9 mouse cellular contexts compared by ENCODE assay signal in the genomic region with DNA sequence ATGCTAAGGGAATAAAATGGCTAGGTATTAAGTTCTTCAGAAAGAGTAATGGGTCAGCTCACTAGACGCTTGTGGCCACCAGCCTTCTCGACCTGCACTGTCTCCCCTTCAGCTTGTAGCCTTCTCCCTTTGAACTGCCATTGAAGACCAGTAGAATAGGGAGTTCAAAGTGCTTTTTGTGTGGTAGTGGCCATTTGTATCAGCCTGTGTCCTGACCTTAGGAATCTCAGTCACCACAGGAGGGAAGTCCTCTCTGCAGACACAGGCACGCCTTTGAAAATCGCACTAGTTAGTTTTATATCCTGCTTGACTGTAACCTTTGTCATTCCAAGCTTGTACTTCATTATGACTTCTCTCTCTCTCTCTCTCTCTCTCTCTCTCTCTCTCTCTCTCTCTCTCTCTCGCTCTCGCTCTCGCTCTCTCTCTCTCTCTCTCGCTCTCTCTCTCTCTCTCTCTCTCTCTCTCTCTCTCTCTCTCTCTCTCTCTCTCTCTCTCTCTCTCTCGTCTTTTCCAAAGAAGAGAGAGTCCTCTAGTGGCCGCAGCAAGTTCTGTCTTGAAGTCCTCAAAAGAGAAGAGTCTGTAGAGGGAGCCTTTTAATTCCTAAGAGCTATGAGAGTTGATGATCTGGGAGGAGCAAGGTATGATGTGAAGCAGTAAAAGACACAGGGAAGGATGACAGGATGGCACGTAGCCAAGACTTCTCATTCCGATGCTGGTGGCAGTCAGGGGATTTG.
DNase-seq lines count a peak whose midpoint lies in the region; ATAC-seq and TF ChIP-seq lines count a peak whose summit lies in the region.
"Had no signal": no experiment of that assay in that cellular context is flagged by ENCODE, and none has a peak within 500 bp of the region (broad histone marks: within the 10 kb centered on the region; RNA-seq: fewer than 3 reads in every experiment).

No protein-coding gene starts in this region.

- peak; percentile 55 for DNase-seq in gastrocnemius, adult 18-20 months (ENCODE audit: low spot score)
- DNase-seq in gastrocnemius, postnatal 36 days: no peak
- DNase-seq in embryo, embryonic 10.5 days (ENCODE audit: low spot score): peak; percentile 71
- DNase-seq in gastrocnemius, postnatal 14 days: peak; percentile 20
- peak; percentile 61 for DNase-seq in intestine, embryonic 14.5 days (ENCODE audit: low spot score)
- peak; percentile 19 to 68 for DNase-seq in left cerebral cortex, adult 9 months (ENCODE audit: low spot score in 2 of 2)
- peak; percentile 17 for DNase-seq in stomach, postnatal 0 days (ENCODE audit: low spot score)

- H3K9me3 ChIP-seq in intestine, embryonic 14.5 days (ENCODE audit: control insufficient read depth, low read length): no peaks in the 10 kb centered on the region
- no peaks in the 10 kb centered on the region for H3K9me3 ChIP-seq in midbrain, embryonic 15.5 days
- no peaks in the 10 kb centered on the region for H3K9me3 ChIP-seq in stomach, postnatal 0 days (ENCODE audit: control insufficient read depth, low read length)

- no peaks in the 10 kb centered on the region for H3K4me1 ChIP-seq in intestine, embryonic 14.5 days (replicated peaks; ENCODE audit: control insufficient read depth, insufficient read depth, low read length)
- peaks cover 7% of the 10 kb centered on the region for H3K4me1 ChIP-seq in midbrain, embryonic 15.5 days
- no peaks in the 10 kb centered on the region for H3K4me1 ChIP-seq in stomach, postnatal 0 days (replicated peaks; ENCODE audit: control insufficient read depth, insufficient read depth)

- intact Hi-C loops in gastrocnemius, postnatal 36 days (cut with DNase I): loop anchor here (10.0 kb wide), 1 partner anchor 661 kb away; no protein-coding TSS in a partner anchor
- intact Hi-C loops in gastrocnemius, postnatal 14 days (cut with DNase I; ENCODE audit: low total_unique reads): no loop called here

- no peak for TF ChIP-seq EP300 in stomach, postnatal 0 days (optimal IDR thresholded peaks at IDR 0.05)

- peak; percentile 77 for TF ChIP-seq CTCF in stomach, postnatal 0 days (IDR thresholded peaks at IDR 0.05; ENCODE audit: low read depth)

- no peaks in the 10 kb centered on the region for H3K27me3 ChIP-seq in intestine, embryonic 14.5 days (replicated peaks; ENCODE audit: control insufficient read depth, insufficient read depth, low read length)
- 0 out of 2 replicates have a peak, but pooled peaks cover 4% of the 10 kb centered on the region for H3K27me3 ChIP-seq in midbrain, embryonic 15.5 days (replicated peaks)
- H3K27me3 ChIP-seq in stomach, postnatal 0 days (ENCODE audit: control insufficient read depth, insufficient read depth, low read length): no peaks in the 10 kb centered on the region

- ATAC-seq in intestine, embryonic 14.5 days (replicated peaks; ENCODE audit: low FRiP score, low TSS enrichment, low read depth): peak; percentile 78; the same call in 1 of the 2 replicates
- ATAC-seq in midbrain, embryonic 15.5 days (replicated peaks): peak; percentile 94
- peak; percentile 57 for ATAC-seq in stomach, postnatal 0 days (ENCODE audit: low FRiP score, low TSS enrichment)

- no peak overlapping the region for H3K27ac ChIP-seq in intestine, embryonic 14.5 days (ENCODE audit: low read depth)
- peak overlapping the region; percentile 8; the same call in 1 of the 2 replicates for H3K27ac ChIP-seq in midbrain, embryonic 15.5 days
- no peak overlapping the region for H3K27ac ChIP-seq in stomach, postnatal 0 days (replicated peaks)
- H3K27ac ChIP-seq: macrophage had no signal

- WGBS in intestine, embryonic 14.5 days: 31% methylated on average over 7 of the region's 12 CpGs
- 15% methylated on average over 7 of the region's 12 CpGs for WGBS in midbrain, embryonic 15.5 days
- 32% methylated on average over 7 of the region's 12 CpGs for WGBS in stomach, postnatal 0 days

- H3K4me2 ChIP-seq in intestine, embryonic 14.5 days (ENCODE audit: low read length): peak overlapping the region; percentile 32
- peak overlapping the region; percentile 43 for H3K4me2 ChIP-seq in midbrain, embryonic 15.5 days
- H3K4me2 ChIP-seq in stomach, postnatal 0 days (replicated peaks; ENCODE audit: low read depth): peak overlapping the region; percentile 37; the same call in 1 of the 2 replicates

- no peak overlapping the region for H3K9ac ChIP-seq in intestine, embryonic 14.5 days (ENCODE audit: low read length)
- H3K9ac ChIP-seq in midbrain, embryonic 15.5 days: no peak overlapping the region
- no peak overlapping the region for H3K9ac ChIP-seq in stomach, postnatal 0 days (ENCODE audit: low read length)

- no peaks in the 10 kb centered on the region for H3K36me3 ChIP-seq in intestine, embryonic 14.5 days (ENCODE audit: control insufficient read depth, insufficient read depth, low read length)
- H3K36me3 ChIP-seq in midbrain, embryonic 15.5 days (replicated peaks): no peaks in the 10 kb centered on the region
- H3K36me3 ChIP-seq in stomach, postnatal 0 days (ENCODE audit: control insufficient read depth, insufficient read depth, low read length): no peaks in the 10 kb centered on the region

- H3K4me3 ChIP-seq in intestine, embryonic 14.5 days (ENCODE audit: low read depth, low read length): peak overlapping the region; percentile 6; the same call in 1 of the 2 replicates
- peak overlapping the region; percentile 18; the same call in 1 of the 2 replicates for H3K4me3 ChIP-seq in midbrain, embryonic 15.5 days
- H3K4me3 ChIP-seq in stomach, postnatal 0 days (ENCODE audit: low read depth, low read length): no peak overlapping the region

Comparison
In these comparisons a context has a peak if more than half of its experiments do, and no peak if none do; other contexts are left out.
1. DNase-seq: peak in gastrocnemius, adult 18-20 months (single experiment), embryo, embryonic 10.5 days (single experiment), gastrocnemius, postnatal 14 days (single experiment), intestine, embryonic 14.5 days (single experiment), left cerebral cortex, adult 9 months (2 of 2) and stomach, postnatal 0 days (single experiment); none in gastrocnemius, postnatal 36 days (0 of 2).
2. Peak in every context shown above with its lines, with median percentiles within 50 percentile points of each other: ATAC-seq and H3K4me2 ChIP-seq.